Mouse (Mus musculus) NIH3T3 (cell line): ENCODE data around the gene Aox2.

ENCODE experiments used
- DNase-seq: peaks from one replicate; pipeline ENCODE4 v3.0.0-alpha.2; 2012; ENCODE audit warnings: low read depth

The Aox2 gene

DNA sequence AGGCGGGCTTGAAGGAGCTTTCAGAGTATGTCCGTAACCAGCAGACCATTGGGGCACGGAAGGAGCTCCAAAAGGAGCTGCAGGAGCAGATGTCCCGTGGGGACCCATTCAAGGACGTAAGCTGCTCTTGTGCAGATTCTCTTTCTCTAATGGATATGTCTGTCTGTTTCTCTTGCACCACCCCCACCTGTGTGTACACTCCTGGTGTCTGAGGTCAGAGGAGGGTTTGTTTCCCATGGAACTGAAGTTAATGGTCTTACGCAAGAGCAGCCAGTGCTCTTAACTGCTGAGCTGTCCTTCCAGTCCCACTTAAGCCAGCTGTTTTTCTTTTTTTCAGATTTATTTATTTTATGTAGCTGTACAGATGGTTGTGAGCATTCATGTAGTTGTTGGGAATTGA, 123.3 kb downstream of the Aox2 start:
- DNase-seq = no peak

DNA sequence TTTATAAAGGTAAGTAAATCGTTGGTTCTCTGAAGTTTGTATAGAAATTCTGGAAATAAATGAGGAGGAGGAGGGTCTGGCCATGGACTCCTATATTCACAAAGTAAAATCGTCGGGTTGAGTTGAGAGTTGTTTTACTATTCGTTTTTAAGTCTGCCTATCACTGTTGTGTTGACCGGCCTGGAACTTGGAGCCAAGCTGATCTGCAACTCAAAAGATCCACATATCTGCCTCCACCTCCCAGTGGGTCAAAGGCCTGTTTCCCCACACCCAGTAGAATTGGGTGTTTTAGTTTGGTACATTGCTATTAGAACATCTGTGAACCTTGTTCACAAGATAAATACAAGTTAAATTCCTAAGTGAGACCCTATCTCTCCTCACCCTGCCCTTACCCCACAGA, 125.6 kb downstream of the Aox2 start:
- DNase-seq = no peak

DNA sequence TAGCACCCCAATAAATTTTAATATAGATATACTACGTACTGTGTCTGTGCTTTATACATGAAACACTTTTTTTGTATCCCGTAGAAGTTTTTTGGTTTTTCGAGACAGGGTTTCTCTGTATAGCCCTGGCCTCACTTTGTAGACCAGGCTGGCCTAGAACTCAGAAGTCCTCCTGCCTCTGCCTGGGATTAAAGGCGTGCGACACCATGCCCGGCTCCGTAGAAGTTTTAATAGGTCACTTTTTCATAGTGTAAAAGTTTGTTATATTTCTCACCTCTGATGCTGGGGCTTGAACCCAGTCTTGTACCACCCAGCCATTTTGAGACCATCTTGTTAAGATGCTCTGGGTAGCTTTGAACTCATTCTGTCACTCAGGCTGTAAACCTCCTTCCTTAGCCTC, 129.2 kb downstream of the Aox2 start:
- no peak for DNase-seq

DNA sequence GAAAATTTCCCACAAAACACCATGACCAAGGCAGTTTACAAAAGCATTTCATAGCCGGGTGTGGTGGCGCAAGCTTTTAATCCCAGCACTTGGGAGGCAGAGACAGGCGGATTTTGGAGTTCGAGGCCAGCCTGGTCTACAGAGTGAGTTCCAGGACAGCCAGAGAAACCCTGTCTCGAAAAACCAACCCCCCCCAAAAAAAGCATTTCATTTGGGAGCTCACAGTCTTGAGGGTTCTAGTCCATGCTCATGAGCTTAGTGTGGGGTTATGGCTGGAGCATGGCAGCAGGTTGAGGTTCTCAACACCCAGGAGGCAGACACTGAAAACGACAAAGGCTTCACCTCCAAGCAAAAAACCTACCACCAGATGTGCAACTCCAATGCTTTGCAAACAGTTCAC, 130.0 kb downstream of the Aox2 start:
- DNase-seq = no peak

DNA sequence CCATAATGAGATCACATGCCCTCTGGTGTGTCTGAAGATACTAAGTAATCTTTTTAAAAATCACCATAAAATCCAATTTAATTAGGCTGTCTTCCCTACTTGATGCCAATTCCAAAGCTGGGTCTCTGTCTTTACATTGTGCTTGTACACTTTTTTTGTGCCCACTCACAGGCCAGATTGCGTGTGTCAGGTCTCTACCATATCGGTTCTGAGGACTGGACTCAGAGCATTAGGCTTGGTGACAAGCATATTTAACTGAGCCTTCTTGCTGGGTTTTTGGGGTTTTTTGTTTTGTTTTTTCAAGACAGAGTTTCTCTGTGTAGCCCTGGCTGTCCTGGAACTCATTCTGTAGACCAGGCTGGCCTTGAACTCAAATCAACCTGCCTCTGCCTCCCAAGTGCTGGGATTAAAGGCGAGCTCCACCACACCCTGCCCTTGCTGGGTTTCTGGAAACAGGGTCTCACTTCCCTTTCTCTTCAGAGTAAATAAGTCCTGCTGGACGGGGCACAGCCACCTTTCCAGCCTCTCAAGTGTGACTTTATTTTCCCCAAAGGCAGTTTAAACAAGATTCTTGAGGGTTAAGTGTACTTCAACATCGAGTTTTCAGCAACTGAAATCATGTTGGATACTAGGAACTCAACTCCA, 131.5 kb downstream of the Aox2 start:
- DNase-seq = no peak

DNA sequence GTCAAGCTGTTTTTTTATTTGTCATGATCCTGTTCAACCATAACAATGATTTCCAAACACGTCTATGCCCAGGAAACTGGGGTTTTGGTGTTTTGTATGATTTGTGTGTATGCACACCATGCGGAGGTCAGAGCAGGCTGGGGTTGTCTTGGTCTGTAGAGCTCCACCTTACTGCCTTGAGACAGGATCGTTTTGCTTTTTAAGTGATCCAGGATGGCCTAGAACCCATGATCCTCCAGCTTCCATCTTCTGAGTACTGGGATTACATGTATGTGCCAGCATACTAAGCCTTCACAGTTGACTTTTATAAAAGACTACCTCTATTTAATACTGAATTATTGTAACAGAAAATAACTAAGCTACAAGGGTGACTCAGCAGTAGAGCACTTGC, 132.1 kb downstream of the Aox2 start:
- DNase-seq = no peak

DNA sequence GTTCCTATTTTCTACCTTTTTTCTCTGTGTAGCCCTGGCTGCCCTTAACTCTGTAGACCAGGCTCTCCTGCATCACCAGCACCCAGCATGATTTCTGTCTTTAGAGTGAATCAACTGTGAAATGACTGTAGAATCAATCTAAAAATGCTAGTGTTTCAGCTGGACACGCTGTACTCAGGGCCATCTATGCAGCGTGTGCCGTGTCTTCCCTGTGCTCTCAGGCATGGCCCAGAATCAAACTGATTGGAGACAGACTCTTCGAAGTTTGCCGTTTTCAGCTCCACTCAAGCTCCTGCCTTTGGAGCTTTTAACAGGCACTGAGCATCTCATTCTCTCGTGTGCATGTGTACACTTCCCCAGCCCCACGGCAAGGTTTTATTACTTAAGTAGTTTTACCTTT, 132.7 kb downstream of the Aox2 start:
- DNase-seq = no peak

DNA sequence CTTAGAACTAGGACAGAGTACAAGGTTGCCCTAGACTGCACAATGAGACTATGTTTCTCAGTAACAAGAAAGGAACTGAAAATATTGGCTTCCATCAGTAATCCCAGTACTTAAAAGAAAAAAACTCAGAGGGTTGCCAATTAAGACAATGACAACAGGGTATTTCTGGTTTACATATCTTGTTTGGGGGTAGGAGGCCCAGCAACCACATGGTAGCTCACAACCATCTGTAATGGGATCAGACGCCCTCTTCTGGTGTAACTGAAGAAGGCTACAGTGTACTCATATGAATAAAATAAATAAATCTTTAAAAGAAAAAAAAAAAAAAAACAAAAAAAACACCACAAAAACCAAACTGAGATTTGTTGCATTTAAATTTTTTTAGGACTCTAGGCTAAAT, 137.3 kb downstream of the Aox2 start:
- DNase-seq = peak; percentile 58

DNA sequence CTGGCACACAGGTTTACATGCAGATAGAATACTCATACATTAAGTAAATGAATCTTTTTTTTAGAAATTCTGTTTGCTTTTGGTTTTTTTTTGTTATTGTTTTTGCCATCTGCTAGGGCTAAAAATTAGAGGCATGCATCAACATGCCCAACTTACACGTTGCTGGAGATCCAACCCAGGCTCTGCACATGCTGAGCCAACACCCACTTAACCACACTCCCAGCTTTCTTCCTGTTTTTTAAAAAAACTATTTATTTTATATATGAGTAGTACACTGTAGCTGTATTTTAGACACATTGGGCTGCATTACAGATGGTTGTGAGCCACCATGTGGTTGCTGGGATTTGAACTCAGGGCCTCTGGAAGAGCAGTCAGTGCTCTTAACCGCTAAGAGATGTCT, 137.9 kb downstream of the Aox2 start:
- DNase-seq = no peak

DNA sequence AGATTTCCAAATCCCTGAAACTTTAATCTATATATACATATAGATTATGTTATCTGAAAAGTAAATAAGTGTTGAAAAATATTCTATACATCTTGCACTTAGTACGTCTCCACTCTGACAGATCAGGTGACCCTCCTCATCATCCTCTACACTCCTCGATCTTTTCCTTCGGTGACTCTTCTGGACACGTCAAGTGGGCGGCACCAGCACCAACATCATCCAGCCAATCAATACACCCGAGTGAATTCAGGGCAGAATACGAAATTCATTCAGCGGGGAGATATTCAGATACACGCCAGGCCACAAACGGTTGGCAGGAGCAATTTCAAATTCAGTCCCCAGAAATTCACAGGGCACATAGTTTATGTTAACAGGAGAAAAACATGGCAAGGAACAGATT, 141.9 kb downstream of the Aox2 start:
- DNase-seq = no peak

DNA sequence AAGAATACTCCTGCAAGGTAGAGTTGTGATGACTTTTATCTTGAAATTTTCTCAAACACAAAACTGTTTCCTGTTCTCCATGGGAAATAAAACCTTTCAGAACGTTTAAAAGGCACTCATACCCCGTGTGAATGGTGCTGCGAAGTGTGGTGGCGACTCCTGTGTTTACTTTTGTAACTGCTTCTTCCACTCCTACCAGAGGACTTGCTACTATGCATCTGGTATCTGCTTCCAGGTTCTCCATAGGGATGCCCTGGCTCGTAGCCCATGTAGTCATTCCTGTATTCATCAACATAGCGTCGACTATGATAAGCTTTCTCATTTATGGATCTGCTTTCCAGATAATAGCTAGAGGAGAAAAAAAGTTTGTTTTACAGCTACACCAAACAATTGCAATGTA, 142.8 kb downstream of the Aox2 start:
- DNase-seq = peak; percentile 40

DNA sequence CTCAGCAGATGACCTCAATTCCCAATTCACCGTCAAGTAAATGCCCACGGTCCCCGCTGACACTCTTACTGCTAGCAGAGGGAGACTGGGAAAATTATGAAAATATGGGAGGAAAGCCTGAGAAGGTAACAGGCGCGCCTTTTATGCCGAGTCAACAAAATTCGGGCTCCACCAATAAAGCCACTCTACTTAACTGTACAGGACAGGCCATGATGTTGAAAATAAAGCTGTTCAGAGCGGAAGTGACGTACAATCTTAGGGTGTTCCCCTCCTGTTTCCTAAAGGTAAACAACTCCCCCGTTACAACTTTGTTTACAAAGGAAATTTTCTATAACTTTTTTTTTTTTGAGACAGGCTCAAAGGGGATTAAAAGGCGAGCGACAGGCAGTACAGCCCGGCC, 144.8 kb downstream of the Aox2 start:
- peak; percentile 77 for DNase-seq

DNA sequence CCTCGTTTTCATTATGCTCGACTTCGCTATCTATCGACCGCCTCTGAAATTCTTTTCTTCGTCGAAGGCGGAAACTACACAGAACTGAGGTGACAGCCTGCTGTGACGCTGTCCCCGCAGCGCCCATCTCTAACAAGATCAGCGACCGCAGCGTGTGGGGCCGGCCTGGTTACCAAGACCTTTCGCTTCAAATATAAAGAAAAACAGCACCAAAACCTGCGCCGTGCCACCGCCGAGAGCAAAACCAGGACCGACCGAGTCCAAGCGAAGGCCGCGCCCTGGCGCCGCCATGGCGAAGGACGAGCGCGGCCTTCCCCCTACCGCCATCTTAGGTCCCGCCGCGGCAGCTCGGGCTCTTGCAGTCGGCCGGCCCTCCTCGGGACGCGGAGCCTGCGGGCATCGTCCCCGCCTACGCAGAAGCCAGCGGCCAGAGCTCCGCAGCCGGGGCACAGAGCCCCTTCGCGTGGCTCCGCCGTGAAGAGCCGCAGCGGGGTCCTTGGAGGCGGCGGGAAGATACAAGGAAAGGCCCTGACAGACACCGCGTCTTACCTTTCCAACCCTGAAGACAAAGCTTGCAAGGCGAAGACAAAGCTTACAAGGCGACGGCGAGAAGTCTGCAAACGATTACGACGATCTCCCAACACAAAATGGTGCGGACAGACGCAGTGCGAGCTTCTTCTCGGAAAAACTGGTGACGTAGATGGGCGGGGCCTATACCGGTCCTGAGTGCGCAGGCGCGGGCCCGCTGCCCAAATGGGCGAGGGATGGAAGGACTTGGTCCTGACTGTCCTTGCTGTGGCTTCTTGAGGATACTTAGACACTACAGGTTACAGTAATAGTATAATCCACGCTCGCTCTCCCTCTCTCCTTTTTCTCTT, 145.5 kb downstream of the Aox2 start, which contains the start of gene Clk1:
Gene Clk1 (minus strand): TSS at position 696 of the 878 bp plus-strand sequence.
- peak; percentile 99 for DNase-seq

DNA sequence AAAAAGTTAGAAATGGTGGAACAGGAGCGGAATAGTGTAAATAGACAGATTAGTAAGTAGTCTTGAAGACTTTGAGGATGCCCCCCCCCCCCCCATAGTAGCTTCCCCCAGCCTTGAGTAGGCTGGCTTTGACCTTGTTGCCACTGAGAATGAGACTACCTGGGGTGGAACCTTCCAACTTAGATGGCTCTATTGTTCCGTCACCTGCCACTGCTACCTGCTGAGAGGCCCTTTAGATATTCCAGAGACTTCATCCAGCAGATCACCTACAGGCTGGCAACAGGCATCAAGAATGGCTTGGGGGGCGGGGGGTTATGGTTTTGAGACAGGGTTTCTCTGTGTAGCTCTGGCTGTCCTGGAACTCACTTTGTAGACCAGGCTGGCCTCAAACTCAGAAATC, 146.4 kb downstream of the Aox2 start:
- DNase-seq = no peak
